Mouse (Mus musculus): ENCODE measurements around the gene Rtn3.

GRCm38 (mm10) chr19:7494187-7495015 lies 11.3 kb upstream of the Rtn3 start:
- TF ChIP-seq CTCF (IDR thresholded peaks at IDR 0.05; ENCODE audit: low read depth) (peak; percentile 6; the same call in 1 of the 2 replicates), EP300 (IDR thresholded peaks at IDR 0.05; ENCODE audit: low read depth) (peak; percentile 58; the same call in 1 of the 2 replicates)
